17 mouse cellular contexts compared by ENCODE assay signal in the genomic region with DNA sequence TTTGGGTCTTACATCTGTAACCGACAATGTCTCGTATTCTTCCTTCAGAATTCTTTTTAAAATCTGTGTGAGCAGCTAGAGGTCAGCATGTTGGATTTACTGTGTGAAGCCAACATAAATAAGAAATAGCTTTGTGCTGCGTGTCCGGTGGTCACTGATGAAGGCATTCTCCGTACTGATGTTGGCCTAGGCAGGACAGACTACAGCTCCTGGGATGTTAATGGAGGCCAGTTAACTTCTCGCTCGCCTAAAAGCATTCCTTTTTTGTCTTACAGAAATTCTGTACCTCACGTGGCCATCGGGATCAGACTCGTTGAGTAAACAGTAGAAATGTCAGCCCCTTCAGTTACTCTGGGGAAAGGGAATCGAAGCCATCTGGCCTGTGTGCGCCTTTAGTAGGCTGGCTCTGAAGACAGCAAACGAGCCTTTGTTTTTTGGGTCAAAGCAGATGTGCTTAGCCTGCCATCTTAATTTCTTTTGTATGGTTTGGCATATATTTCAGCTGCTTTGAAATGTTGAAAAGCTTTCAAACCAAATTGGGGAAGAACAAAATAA.
A peak's percentile ranks its signal among the peaks of the same experiment; 100 is the strongest.
DNase-seq lines count a peak whose midpoint lies in the region; ATAC-seq and TF ChIP-seq lines count a peak whose summit lies in the region.
"Had no signal": no experiment of that assay in that cellular context is flagged by ENCODE, and none has a peak within 500 bp of the region (broad histone marks: within the 10 kb centered on the region; RNA-seq: fewer than 3 reads in every experiment).

No protein-coding gene starts in this region.

- 37% methylated on average over 13 of the region's 13 CpGs for WGBS in kidney, embryonic 16.5 days
- 24% methylated on average over 13 of the region's 13 CpGs for WGBS in stomach, embryonic 14.5 days
- 34% methylated on average over 13 of the region's 13 CpGs for WGBS in stomach, postnatal 0 days
- WGBS in embryonic facial prominence, embryonic 14.5 days: 32% methylated on average over 13 of the region's 13 CpGs

- H3K9me3 ChIP-seq in kidney, embryonic 16.5 days (ENCODE audit: low read length): no peaks in the 10 kb centered on the region
- no peaks in the 10 kb centered on the region for H3K9me3 ChIP-seq in stomach, embryonic 14.5 days (ENCODE audit: control insufficient read depth, low read depth, low read length)
- H3K9me3 ChIP-seq in stomach, postnatal 0 days (ENCODE audit: control insufficient read depth, low read length): no peaks in the 10 kb centered on the region
- no peaks in the 10 kb centered on the region for H3K9me3 ChIP-seq in embryonic facial prominence, embryonic 14.5 days (ENCODE audit: control insufficient read depth, low read length)
- H3K9me3 ChIP-seq: megakaryocyte, embryonic 14.5 days had no signal

- no peak for TF ChIP-seq CTCF in stomach, postnatal 0 days (IDR thresholded peaks at IDR 0.05; ENCODE audit: low read depth)

- H3K4me3 ChIP-seq in kidney, embryonic 16.5 days (ENCODE audit: low read length): no peak overlapping the region
- no peak overlapping the region for H3K4me3 ChIP-seq in stomach, embryonic 14.5 days (ENCODE audit: low read depth, low read length)
- no peak overlapping the region for H3K4me3 ChIP-seq in stomach, postnatal 0 days (ENCODE audit: low read depth, low read length)
- no peak overlapping the region for H3K4me3 ChIP-seq in embryonic facial prominence, embryonic 14.5 days (ENCODE audit: low read depth, low read length)
- H3K4me3 ChIP-seq: heart, embryonic 13.5 days; megakaryocyte, embryonic 14.5 days had no signal

- 0 out of 2 replicates have a peak, but pooled peaks cover 6% of the 10 kb centered on the region for H3K36me3 ChIP-seq in kidney, embryonic 16.5 days (ENCODE audit: insufficient read depth, low read length)
- no peaks in the 10 kb centered on the region for H3K36me3 ChIP-seq in stomach, embryonic 14.5 days (ENCODE audit: control insufficient read depth, insufficient read depth, low read length)
- H3K36me3 ChIP-seq in stomach, postnatal 0 days (ENCODE audit: control insufficient read depth, insufficient read depth, low read length): no peaks in the 10 kb centered on the region
- H3K36me3 ChIP-seq in embryonic facial prominence, embryonic 14.5 days (ENCODE audit: control insufficient read depth, insufficient read depth, low read length): no peaks in the 10 kb centered on the region
- H3K36me3 ChIP-seq: heart, embryonic 13.5 days had no signal

- no peak overlapping the region for H3K4me2 ChIP-seq in kidney, embryonic 16.5 days (replicated peaks; ENCODE audit: low read depth, low read length)
- no peak overlapping the region for H3K4me2 ChIP-seq in stomach, embryonic 14.5 days (replicated peaks; ENCODE audit: low read depth, low read length)
- H3K4me2 ChIP-seq in stomach, postnatal 0 days (replicated peaks; ENCODE audit: low read depth): no peak overlapping the region
- H3K4me2 ChIP-seq in embryonic facial prominence, embryonic 14.5 days (ENCODE audit: low read depth, low read length): no peak overlapping the region
- H3K4me2 ChIP-seq: heart, embryonic 13.5 days had no signal

- no peak for ATAC-seq in kidney, embryonic 16.5 days (ENCODE audit: low FRiP score, low TSS enrichment)
- no peak for ATAC-seq in stomach, embryonic 14.5 days (ENCODE audit: insufficient number of reproducible peaks, insufficient read depth, low FRiP score, low read depth)
- ATAC-seq in stomach, postnatal 0 days (ENCODE audit: low FRiP score, low TSS enrichment): no peak
- no peak for ATAC-seq in embryonic facial prominence, embryonic 14.5 days (ENCODE audit: low read depth)
- ATAC-seq: intestine, postnatal 0 days; lung, postnatal 0 days had no signal

- H3K27ac ChIP-seq in kidney, embryonic 16.5 days (ENCODE audit: low read length): 0 out of 2 replicates have a peak overlapping the region, but pooled peaks have one; percentile 51
- H3K27ac ChIP-seq in stomach, embryonic 14.5 days (ENCODE audit: low read length): 0 out of 2 replicates have a peak overlapping the region, but pooled peaks have one; percentile 21
- H3K27ac ChIP-seq in stomach, postnatal 0 days (replicated peaks): no peak overlapping the region
- peak overlapping the region; percentile 68 for H3K27ac ChIP-seq in embryonic facial prominence, embryonic 14.5 days (replicated peaks; ENCODE audit: low read depth, low read length)
- H3K27ac ChIP-seq: heart, embryonic 13.5 days had no signal

- no peak overlapping the region for H3K9ac ChIP-seq in kidney, embryonic 16.5 days (replicated peaks; ENCODE audit: low read length)
- no peak overlapping the region for H3K9ac ChIP-seq in stomach, embryonic 14.5 days (replicated peaks; ENCODE audit: low read depth, low read length)
- H3K9ac ChIP-seq in stomach, postnatal 0 days (ENCODE audit: low read length): no peak overlapping the region
- no peak overlapping the region; the same call in 1 of the 2 replicates for H3K9ac ChIP-seq in embryonic facial prominence, embryonic 14.5 days (ENCODE audit: low read depth, low read length)
- H3K9ac ChIP-seq: heart, embryonic 13.5 days had no signal

- peaks cover 35% of the 10 kb centered on the region for H3K4me1 ChIP-seq in kidney, embryonic 16.5 days (ENCODE audit: insufficient read depth, low read length)
- peaks cover 34% of the 10 kb centered on the region for H3K4me1 ChIP-seq in stomach, embryonic 14.5 days (ENCODE audit: control insufficient read depth, insufficient read depth, low read length)
- H3K4me1 ChIP-seq in stomach, postnatal 0 days (replicated peaks; ENCODE audit: control insufficient read depth, insufficient read depth): peaks cover 9% of the 10 kb centered on the region
- H3K4me1 ChIP-seq in embryonic facial prominence, embryonic 14.5 days (ENCODE audit: control insufficient read depth, insufficient read depth, low read length): peaks cover 36% of the 10 kb centered on the region

- no peak for DNase-seq in kidney, postnatal 10 days
- no peak for DNase-seq in stomach, postnatal 0 days (ENCODE audit: low spot score)
- DNase-seq in embryonic facial prominence, embryonic 14.5 days (ENCODE audit: low spot score): peak; percentile 72
- no peak for DNase-seq in liver
- no peak for DNase-seq in thymus, postnatal 4 days
- DNase-seq: adrenal gland, postnatal 14 days; cerebellum, postnatal 10 days; heart, postnatal 4 days; kidney, postnatal 36 days; right cerebral cortex, postnatal 25 days; thymus, adult 18-20 months had no signal

- TF ChIP-seq EP300 in stomach, postnatal 0 days (optimal IDR thresholded peaks at IDR 0.05): no peak

- H3K27me3 ChIP-seq in kidney, embryonic 16.5 days (ENCODE audit: insufficient read depth, low read length): no peaks in the 10 kb centered on the region
- H3K27me3 ChIP-seq in stomach, embryonic 14.5 days (ENCODE audit: control insufficient read depth, insufficient read depth, low read length): no peaks in the 10 kb centered on the region
- H3K27me3 ChIP-seq in stomach, postnatal 0 days (ENCODE audit: control insufficient read depth, insufficient read depth, low read length): no peaks in the 10 kb centered on the region
- no peaks in the 10 kb centered on the region for H3K27me3 ChIP-seq in embryonic facial prominence, embryonic 14.5 days (replicated peaks; ENCODE audit: control insufficient read depth, insufficient read depth, low read length)
- H3K27me3 ChIP-seq: megakaryocyte, embryonic 14.5 days had no signal
